Comparison of ENCODE assay signal across 26 mouse cellular contexts in genomic region chr2:84723856-84724255, GRCm38 (mm10). TPM values are rescaled to one million over a fixed set of nuclear protein-coding genes. Genes with fewer than 3 reads are reported as not detected.
"Had no signal": no experiment of that assay in that cellular context is flagged by ENCODE, and none has a peak within 500 bp of the region (broad histone marks: within the 10 kb centered on the region; RNA-seq: fewer than 3 reads in every experiment).

No protein-coding gene starts in this region.

- H3K9ac ChIP-seq: heart, embryonic 13.5 days; heart, embryonic 15.5 days; hindbrain, embryonic 13.5 days; hindbrain, embryonic 15.5 days; kidney, embryonic 15.5 days; limb, embryonic 13.5 days; limb, embryonic 15.5 days had no signal

- H3K27ac ChIP-seq: gastrocnemius, adult 2 months; heart, embryonic 13.5 days; heart, embryonic 15.5 days; hindbrain, embryonic 13.5 days; hindbrain, embryonic 15.5 days; hindbrain, postnatal 0 days; kidney, embryonic 15.5 days; kidney, postnatal 0 days; limb, embryonic 13.5 days; limb, embryonic 15.5 days had no signal

- H3K4me3 ChIP-seq: heart, embryonic 13.5 days; heart, embryonic 15.5 days; hindbrain, embryonic 13.5 days; hindbrain, embryonic 15.5 days; kidney, embryonic 15.5 days; limb, embryonic 13.5 days; limb, embryonic 15.5 days had no signal

- ATAC-seq: hindbrain, postnatal 0 days; intestine, embryonic 16.5 days had no signal

- H3K9me3 ChIP-seq: heart, embryonic 13.5 days; heart, embryonic 15.5 days; hindbrain, embryonic 13.5 days; hindbrain, embryonic 15.5 days; kidney, embryonic 15.5 days; limb, embryonic 13.5 days; limb, embryonic 15.5 days had no signal

- H3K4me2 ChIP-seq: heart, embryonic 11.5 days; heart, embryonic 13.5 days; heart, embryonic 15.5 days; hindbrain, embryonic 13.5 days; hindbrain, embryonic 15.5 days; kidney, embryonic 15.5 days; limb, embryonic 13.5 days; limb, embryonic 15.5 days had no signal

- H3K27me3 ChIP-seq: heart, embryonic 13.5 days; heart, embryonic 15.5 days; hindbrain, embryonic 13.5 days; hindbrain, embryonic 15.5 days; kidney, embryonic 15.5 days; limb, embryonic 13.5 days; limb, embryonic 15.5 days had no signal

- DNase-seq: gastrocnemius, adult 2 months; gastrocnemius, postnatal 14 days; gastrocnemius, postnatal 36 days; heart, adult 18-20 months; heart, postnatal 14 days; heart, postnatal 36 days; kidney, adult 11 months; kidney, adult 2 months; kidney, adult 9 months; kidney, postnatal 14 days; kidney, postnatal 36 days; layer of hippocampus, adult 9-11 months; layer of hippocampus, postnatal 36 days; left cerebral cortex, postnatal 4 days had no signal

RNA-seq across cellular contexts. Expression of gene Gm19426, which starts 19.6 kb away (rescaled TPM):
- total RNA-seq: gastrocnemius, adult 2 months; hematopoietic stem cell, adult 5-6 weeks had no signal
